Mouse (Mus musculus) induced T-regulatory cell, adult 2 months (primary cell): ENCODE measurements around the gene Ackr2.

ENCODE experiments used
- DNase-seq: peaks from one replicate; pipeline ENCODE4 v3.0.0-alpha.2; 2012; ENCODE audit warnings: low read depth

Ackr2 gene

DNA sequence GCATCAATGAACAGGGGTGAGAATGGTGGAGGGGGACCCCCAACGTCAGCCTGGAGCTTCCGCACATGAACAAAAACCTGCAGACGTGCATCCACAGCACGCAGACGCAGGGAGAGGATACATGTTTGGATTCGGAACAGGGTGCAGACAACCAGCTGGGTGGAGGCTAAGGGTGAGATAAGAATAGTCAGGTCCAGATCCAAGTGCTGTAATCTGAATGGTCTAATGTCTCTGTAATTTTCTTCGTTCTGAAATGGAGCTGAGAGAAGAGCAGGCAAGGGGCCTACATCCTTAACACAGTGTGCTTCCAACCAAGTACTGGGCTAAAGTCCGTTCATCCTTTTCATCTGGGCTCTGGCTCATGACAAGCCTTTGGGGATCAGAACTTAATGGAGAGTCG is 6.9 kb upstream of the Ackr2 start:
- no peak for DNase-seq

DNA sequence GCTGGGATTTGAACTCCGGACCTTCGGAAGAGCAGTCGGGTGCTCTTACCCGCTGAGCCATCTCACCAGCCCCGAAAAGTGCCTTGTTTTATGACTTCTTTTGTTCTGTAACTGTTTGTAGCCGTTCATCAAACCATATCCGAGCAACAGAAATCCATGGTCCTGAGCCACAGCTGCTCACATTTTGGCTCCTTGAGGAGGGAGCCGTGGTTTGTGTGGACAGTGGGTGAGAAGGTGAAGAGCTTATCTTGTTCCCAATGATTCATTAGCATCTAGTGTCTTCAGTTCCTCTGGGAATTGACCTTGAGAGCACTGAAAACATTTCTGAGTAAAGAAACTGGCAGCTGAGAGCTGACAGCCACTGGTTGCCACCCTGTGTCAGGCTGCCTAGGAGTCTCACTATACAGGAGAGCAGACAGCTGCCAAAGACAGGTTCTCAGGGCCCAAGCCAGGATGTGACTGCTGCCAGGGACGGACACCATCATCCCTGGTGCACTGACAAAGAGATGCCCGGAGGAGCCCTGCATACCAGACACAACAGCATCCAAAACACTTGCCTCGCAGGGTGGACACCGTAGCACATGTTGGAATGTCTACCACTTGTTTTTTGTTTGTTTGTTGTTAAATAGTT is 6.0 kb upstream of the Ackr2 start:
- DNase-seq = no peak

DNA sequence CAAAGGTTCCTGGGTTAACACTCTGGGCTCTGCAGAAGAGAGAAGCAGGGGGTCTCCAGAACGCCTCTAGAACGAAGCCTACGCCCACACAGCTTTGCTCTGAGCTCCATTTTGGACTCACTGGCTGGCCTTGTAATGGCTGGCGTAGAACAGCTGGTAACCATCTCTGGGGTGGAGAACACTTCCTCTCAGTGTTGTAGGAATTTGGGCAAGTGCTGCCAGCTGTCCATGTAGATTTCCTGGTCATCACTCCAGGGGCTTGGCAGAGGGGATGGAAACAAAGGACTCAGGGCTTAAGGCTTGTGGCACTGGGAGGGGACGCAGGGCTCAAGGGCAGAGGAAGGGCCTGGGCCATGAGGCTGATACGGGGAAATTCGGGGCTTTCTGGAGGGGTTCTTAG is 3.7 kb upstream of the Ackr2 start:
- DNase-seq = no peak

DNA sequence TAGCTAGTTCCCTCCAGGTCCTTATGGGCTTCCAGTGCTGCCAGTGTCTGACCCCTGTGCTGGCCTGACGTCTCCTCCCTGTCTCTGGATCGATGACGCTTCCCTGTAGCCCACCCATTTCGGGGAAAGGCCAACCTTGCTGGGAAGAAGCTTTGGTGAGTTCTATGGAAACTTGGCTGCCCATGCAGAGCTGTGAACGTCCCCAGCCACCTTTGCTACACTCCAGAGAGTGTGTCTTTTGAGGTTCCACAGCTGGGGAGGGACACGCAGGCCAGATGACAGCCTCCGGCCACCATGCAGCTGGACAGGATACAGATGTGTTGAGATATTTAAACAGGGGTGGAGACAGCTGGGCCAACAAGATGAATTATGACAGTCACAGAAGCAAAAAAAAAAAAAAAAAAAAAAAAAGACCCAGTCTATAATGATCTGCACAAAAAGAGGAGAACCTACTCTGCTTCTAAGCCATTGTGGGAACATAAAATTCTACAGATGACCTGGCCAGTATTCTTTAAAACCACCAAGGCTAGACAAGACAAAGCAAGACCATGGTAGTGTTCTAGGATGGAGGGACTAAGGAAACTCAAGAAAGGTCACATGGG is 2.7 kb upstream of the Ackr2 start:
- no peak for DNase-seq

DNA sequence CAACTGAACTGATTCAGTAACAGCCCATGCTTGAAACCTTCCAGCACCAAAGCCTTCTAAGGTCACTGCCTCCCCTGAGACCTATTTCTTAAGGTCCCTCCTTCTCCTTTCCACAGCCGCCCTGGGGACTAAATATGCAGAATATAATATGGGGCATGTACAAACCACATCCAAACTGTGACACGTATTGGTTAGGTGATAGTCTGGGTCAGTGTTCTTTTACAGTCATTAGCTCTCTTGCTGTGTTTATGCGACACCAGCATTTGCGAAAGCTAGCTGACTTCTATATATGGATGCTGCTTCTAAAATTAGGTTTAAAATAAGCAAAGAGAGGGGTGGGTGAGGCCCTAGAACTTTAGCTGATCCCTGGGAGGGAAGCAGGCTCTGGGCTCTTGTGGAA is 1.3 kb upstream of the Ackr2 start:
- DNase-seq = no peak

DNA sequence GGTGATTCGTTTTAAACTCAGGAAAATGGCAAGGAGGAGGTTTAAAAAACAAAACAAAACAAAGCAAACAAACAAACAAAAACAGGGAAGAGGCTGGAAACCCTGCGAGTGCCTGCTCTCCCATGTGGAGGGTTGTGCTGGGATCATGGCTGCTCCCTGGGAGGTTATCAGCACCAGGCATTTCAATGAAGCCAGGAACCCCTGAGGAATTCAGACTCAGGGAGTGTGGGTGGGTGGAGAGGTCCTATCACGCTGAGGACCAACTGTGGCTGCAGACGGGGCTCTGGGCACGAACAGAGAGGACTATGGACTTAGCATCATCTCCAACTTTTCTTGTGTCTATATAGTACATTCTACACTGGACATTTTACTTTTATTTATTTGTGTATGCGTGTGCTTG is 1.2 kb downstream of the Ackr2 start:
- no peak for DNase-seq

DNA sequence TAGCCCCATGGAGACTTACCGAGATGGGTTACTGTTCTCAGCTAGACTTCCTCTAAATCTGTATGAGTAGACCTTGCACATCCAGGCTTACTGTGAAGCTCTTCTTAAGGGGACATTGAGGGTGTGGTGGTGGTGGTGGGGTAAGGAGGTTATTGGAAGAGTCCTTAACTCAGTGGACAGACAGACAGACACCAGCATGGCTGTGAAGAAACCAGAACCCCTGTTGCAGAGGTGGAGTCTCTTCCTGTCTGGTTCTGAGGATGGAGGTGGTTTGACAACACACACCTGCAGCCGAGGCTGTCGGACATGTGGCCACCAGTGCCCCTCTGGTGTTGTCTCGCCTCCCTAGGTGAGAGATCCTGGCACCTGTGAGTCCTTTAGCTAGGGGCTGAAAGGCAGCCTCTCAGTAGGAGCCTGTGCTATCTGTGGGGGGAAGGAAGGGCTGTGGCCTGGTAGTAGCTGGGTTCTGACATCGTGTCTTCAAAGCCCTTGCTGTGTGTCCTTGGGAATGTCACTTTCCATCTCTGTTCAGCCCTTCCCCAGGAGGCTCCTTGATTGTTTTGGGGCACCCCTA is 2.2 kb downstream of the Ackr2 start:
- DNase-seq = no peak

DNA sequence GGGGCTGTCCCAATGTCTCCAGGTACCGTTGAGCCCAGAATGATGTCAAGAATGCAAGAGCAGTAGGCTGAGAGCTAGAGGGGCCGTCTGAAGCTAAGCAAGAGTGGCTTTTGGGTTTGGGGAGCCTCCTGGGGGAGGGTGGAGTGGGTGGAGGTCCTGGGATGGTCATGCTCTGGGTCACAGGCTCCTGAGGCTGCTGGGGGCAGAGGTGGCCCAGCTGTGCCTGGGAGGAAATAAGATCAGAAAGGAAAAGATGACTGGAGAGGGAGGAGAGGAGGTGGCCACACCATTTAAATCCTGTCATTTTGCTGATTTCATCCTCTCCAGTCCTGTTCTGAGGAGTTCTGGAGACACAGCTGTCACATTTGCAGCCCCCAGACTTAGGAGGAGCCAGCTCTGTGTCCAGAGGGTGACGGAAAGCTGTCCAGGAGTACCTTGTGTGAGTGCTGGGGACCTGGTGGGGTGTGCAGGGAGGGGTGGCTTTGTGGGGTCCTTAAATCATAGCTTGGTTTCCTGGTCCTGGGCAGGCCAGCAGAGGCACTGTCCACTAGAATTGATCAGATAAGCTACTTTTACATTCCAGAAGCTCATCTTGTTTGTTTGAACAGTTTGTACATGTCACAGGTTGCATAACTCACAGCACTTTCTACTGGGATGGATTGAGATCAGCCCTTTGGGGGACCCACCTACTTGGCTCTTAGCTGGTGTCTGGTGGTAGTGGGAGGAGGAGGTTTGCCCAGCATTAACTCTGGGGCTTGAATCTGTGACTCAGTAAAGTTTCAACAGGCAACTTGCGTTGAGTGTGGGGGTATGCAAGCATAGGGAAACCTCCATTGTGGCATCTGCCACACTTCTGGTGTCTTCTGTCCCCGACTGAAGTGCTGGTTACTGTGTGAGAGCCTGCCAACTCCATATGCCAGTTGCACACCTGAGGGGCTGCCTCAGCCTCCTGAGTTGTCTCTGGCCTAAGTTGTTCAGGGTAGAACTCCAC is 3.9 kb downstream of the Ackr2 start:
- DNase-seq = no peak

DNA sequence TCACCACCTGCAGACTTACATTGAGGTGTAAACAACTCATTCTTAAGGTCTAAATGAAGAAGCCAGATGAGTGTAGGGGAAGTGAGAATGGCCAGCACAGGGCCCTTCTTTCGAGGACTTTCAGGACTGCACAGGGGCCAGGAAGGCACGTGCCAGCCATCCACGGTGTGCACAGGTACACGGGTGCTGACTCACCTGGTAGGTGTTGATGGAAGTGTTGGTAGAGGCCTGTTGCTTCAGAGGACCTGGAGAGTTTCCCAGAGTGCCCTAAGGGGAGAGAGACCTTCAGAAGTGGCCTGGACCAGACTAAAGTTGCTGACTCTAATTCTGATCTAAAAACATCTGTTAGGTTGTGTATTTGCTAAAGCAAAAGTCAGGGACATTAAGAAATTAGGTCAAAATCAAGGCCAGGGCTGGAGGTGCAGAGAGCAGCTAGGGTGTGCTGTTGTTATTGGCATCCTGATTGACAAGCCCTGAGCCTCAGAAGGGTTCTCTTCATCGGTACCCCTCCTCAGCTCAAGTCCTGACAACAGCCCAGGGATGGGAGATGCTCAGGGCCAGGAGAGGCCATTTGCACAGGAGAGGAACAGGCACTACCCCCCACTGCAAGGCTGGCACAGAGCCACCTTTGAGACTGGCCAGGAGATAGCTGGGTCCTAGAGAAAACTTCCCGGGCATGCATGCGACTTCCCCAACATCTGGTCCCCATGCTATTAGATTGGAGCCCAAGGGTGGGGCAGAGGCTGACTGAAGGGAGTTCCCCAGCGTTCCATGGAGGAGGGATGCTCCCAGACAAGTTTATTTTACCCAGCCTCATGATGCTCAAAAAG is 5.5 kb downstream of the Ackr2 start:
- no peak for DNase-seq

DNA sequence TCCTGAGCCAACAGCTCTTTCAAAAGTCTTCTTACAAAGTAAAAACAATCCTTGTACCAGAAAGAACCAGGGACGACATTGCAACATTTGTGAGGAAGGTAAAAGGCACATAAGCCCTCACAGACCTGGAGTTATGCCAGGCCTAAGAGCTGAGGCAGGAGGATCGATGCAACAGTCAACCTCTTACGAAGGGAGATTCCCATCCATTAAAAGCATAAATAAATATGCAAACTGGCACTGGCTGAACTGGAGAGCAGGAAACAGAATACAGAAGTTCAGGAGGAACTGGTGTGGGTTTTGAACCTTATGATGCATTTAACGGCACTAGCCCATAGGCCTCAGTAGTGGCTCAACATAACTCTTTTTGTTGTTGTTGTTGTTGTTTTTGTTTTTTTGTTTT is 6.2 kb downstream of the Ackr2 start:
- no peak for DNase-seq

DNA sequence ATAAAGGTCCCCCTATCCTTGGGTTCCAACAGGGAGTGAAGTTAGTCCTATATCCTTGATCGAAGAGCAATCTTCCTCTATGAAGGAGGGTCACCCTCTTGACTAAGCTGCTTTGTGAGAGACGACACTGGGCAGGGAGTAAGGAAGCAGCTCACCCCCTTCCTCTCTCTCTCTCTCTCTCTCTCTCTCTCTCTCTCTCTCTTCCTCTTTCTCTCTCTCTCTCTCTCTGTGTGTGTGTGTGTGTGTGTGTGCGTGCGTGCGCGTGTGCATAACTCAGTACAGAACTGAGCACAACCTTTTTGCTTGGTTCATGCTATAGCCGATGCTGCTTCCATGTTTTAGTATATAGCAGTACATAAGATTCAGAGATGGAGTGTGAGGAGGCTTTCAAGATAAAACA is 6.8 kb downstream of the Ackr2 start:
- DNase-seq = no peak

DNA sequence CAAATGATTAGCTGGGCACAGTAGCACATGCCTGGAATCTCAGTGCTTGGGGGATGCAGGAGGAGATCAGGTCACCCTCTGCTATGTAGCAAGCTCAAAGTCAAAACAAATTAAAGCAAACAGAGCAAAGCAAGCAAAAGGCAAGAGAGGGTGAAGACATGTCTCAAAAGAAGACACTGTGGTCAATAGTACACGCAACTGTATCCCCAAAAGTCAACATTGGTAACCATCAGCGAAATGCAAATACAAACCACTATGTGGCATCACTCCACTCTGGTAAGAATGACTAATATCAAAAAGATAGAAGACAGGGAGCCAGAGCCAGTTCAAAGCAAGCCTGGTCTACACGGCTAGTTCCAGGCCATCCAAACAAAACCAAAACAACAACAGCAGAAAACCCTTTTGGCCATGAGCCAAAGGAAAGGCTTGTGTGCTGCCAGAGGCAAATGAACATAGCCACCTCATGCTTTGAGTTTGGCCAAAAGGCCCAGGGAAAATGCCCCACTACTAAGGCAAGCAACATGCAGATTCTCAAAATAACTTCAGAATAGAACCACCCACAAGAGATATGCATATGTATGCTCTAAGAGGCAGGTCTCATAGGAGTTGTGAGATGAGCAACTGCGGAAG is 7.5 kb downstream of the Ackr2 start:
- no peak for DNase-seq

DNA sequence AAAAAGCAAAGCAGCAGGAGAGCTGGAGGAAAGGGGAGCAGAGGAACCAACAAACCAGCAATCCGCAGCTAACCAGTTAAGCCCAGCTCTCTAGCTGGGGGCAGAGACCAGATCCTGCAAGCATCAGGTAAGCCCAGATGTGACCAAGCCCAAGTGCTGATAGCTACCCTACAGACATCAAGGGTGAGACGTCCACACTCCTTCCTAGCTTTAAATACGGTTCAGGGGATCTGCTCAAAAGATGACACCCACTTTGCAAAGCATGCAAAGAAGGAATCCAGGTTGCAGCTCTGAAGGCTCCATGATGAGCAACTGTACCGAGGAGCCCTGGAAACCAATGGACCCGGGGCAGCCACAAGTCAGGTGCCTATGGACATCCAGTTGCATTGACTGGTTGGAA is 8.3 kb downstream of the Ackr2 start:
- DNase-seq = no peak

DNA sequence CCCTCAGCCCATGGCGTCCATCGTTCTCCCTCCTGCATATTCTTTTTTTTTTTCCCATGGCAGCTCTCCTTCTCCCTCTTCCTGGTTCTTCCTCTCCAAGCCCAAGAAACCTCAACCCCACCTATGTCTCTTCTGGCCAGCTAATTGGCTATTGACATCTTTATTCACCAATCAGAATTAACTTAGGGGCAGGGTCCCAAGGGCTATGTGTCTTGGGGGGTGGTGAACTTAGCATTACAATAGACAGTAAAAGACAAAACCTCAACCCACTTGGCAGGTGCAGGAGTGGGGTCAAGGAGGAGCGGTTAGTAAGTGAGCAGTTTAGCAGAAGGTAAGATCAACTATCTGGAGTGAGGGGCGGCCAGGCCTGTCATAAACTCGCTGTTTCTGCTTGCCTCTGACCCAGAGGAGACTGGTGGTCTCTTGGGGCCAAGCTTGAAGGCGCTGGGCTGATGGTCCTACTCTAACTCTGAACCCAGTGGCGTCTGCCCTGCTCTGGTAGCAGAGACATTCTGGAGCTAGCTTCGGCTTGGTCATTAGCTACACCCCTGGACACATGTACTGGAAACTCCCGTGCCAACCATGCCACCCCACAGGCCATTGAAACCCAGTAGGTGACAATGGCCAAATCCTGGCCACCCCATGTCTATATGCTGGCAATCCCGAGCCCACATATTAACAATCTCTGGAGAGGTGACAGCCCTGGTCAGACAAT is 9.4 kb downstream of the Ackr2 start:
- no peak for DNase-seq

DNA sequence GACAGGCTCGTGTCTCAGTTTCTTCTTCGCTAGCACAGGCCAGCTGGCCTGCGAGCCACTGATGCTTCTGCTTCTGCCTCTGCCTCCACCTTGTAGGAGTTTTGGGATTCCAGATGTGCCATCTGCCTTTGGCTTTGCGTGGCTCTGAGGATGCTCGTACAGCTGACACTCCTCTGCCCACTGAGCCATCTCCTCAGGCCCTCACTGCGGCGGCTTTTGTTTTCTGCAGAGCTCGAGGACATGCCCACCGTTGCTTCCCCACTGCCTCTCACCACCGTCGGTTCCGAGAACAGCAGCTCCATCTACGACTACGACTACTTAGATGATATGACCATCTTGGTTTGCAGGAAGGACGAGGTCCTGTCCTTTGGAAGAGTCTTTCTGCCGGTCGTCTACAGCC is 10.2 kb downstream of the Ackr2 start:
- no peak for DNase-seq

DNA sequence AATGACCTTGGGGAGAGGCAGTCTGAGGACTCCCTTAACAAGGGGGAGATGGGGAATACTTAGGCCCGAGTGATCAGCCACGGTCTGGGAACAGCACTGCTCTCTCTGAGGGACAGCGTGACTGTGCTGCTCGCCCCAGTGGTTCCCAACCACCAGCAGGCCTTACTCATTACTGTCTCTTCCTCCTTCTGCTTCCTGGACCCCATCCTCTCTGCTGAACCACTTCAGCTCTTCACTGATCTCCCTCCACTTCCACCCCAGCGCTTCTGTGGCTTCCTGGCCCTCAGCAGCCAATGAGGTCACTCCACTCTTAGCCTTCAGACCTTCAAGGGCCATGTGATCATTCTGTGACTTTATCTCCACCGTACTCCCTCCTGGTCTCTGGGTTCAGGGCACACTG is 11.5 kb downstream of the Ackr2 start:
- no peak for DNase-seq

DNA sequence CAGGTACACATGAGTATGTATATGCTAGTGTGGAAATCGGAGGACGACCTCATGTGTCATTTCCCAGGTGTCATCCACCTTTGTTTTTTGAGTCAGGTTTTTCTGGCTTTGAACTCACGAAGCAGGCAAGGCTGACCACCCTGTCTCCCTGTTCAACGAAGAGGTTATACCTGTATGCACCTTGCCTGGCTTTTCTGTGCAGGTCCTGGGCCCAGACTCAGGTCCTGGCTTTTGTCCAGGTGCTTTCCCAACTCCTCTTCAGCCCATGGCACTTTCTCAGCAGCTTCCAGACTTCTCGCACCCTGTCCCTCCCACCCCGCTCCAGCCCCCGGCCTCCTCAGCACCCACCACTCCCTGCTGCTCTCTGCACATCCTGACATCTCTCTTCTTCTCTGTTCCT is 13.0 kb downstream of the Ackr2 start:
- no peak for DNase-seq

DNA sequence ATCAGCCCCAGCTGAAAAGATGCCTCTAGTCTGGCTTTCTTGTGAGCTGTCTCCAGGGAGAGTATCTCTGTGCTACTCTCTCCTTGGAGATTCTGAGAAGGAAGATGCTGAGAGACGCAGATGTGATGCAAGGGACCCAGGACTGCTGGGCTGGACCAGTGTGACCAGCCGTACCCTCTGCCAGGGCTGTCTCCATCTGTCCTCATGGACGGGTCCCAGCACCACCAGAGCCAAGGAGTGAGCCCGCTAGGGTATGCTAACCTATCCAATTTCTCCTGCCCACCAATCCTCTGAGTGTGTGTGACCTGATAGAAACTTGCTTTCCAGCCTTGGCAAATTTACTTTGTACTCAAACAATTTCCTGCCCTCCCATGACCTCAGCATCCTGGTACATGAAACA is 14.6 kb downstream of the Ackr2 start:
- no peak for DNase-seq

DNA sequence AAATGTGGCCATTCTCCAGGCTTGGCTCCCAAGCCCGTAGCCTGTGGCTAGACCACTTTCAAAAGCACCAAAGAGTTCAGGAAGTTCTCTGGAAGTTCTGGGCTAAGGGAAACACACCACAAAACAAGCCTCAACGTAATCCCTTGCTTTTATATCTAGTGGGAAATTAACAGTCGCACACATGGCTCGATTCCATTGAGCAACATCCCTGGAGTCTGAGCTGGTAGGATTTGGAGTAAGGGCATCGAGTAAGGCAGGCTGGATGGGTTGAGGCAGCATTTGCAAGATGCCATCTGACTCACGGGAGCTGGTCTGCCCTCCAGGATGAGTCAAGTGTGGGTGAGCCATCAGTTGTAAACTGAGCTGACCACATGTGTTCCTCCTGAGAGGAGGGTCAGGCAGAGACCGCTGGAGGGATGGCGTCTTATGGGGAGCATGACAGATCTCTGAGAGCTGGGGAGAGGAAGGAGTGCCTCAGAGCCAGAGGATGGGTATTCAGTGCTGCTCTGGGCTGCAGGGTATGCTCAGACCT is 16.1 kb downstream of the Ackr2 start:
- DNase-seq = no peak

DNA sequence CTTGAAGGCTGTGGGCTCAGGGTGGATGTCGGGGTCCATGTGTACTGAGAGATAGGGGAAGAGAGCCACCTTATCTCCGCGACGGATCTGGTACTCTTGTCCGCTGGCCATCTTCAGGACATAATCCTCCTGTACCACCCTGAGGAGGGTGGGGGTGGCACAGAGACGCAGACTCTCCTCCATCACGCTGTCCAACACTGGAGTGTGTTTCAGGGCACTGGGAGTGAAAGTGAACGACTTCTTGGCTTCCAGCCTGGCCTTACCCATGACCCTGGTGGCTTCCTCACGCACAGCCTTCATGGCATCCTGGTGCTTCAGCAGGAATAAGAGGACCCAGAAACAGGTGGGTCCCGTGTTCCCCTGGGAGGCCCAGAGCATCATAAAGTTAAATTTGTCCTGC is 16.9 kb downstream of the Ackr2 start:
- DNase-seq = no peak

DNA sequence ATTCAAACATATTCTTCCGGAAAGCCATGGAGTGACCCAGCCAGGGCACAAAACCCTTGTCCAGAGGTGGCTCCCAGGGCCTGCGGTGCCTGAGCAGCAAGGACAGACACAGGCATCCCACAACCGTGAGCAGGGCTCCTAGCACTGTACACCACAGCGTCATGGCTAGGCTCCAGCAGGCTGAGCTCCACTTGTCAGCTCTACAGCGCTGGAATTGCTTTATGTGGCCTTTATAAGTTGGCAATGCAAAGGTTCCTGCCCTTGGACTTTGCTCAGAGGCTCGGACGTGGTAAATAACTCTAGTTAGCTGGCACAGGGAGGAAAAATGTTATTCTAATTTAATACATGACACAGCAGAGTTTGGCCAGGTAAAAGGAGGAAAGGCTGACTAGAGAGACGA is 17.9 kb downstream of the Ackr2 start, which contains the start of gene Cyp8b1:
Gene Cyp8b1 (minus strand): TSS at position 204 of the 400 bp plus-strand sequence.
- DNase-seq = no peak
